Mouse (Mus musculus) G1E (cell line): ENCODE results near the gene Olfr96.

Experiments
- CTCF ChIP-seq: IDR thresholded peaks from 2 replicates; pipeline ENCODE4 v1.5.1; 2012; ENCODE audit warnings: low read depth, low read length, inconsistent platforms, mixed read lengths
- GATA1 ChIP-seq: IDR thresholded peaks from 2 replicates; pipeline ENCODE4 v1.6.1; 2012; ENCODE audit warnings: borderline replicate concordance, low read length, inconsistent platforms, mixed read lengths
- GATA2 ChIP-seq: IDR thresholded peaks from 2 replicates; pipeline ENCODE4 v1.6.1; 2012; ENCODE audit warnings: low read depth, low read length, inconsistent platforms, borderline replicate concordance
- POLR2AphosphoS5 ChIP-seq: IDR thresholded peaks from 2 replicates; pipeline ENCODE4 v1.6.1; 2012; ENCODE audit warnings: low read depth, low read length, inconsistent platforms; ENCODE audit not compliant: insufficient replicate concordance
- TAL1 ChIP-seq: conservative IDR thresholded peaks from 2 replicates; pipeline ENCODE4 v1.6.1; 2012; ENCODE audit warnings: low read depth, low read length, inconsistent platforms, mixed read lengths

GRCm38 (mm10) chr17:37193656-37194055, 26.3 kb upstream of the Olfr96 start, which contains the start of gene Ubd:
- TF ChIP-seq TAL1 (no peak), GATA1 (no peak), CTCF (no peak), POLR2AphosphoS5 (no peak), GATA2 (no peak)
